Mouse (Mus musculus) lung, postnatal 0 days (tissue): ENCODE measurements around the gene Adat1. TPM values are rescaled to one million over a fixed set of nuclear protein-coding genes. Genes with fewer than 3 reads are reported as not detected.

Source experiments
- ATAC-seq: fragments of 200-750 bp; cut with Nextera tagmentation; 2 replicates; pipeline ENCODE4 v1.8.0; 2017; ENCODE audit warnings: moderate library complexity
- DNase-seq: peaks from one replicate; pipeline ENCODE4 v3.0.0-alpha.2; 2016; ENCODE audit warnings: low spot score
- H3K27ac ChIP-seq: fragments of 300-500 bp; sonication (generic); 2 replicates; pipeline ENCODE4 v1.5.1; 2014; ENCODE audit warnings: antibody characterized with exemption, mild to moderate bottlenecking, low read length, mixed read lengths
- H3K27me3 ChIP-seq: fragments of 300-500 bp; sonication (generic); replicated peaks from 2 replicates; pipeline ENCODE4 v1.6.1; 2014; ENCODE audit warnings: low read length, mixed read lengths; ENCODE audit not compliant: insufficient read depth
- H3K36me3 ChIP-seq: fragments of 300-500 bp; sonication (generic); 2 replicates; pipeline ENCODE4 v1.6.1; 2014; ENCODE audit warnings: low read length, mixed read lengths; ENCODE audit not compliant: insufficient read depth
- H3K4me1 ChIP-seq: fragments of 300-500 bp; sonication (generic); 2 replicates; pipeline ENCODE4 v1.6.1; 2014; ENCODE audit warnings: antibody characterized with exemption, low read depth, low read length, mixed read lengths; ENCODE audit not compliant: insufficient read depth
- H3K4me2 ChIP-seq: fragments of 300-500 bp; sonication (generic); replicated peaks from 2 replicates; pipeline ENCODE4 v1.6.1; 2014; ENCODE audit warnings: low read depth, mild to moderate bottlenecking, low read length, moderate library complexity, mixed read lengths
- H3K4me3 ChIP-seq: fragments of 300-500 bp; sonication (generic); 2 replicates; pipeline ENCODE4 v1.5.1; 2014; ENCODE audit warnings: low read depth, low read length
- H3K9ac ChIP-seq: fragments of 300-500 bp; sonication (generic); replicated peaks from 2 replicates; pipeline ENCODE4 v1.6.1; 2014; ENCODE audit warnings: low read depth, mild to moderate bottlenecking
- H3K9me3 ChIP-seq: fragments of 300-500 bp; sonication (generic); 2 replicates; pipeline ENCODE4 v1.6.1; 2016; ENCODE audit warnings: low read length, mixed read lengths
- CTCF ChIP-seq: IDR thresholded peaks from 2 replicates; pipeline ENCODE4 v1.5.1; 2016; ENCODE audit warnings: antibody characterized with exemption, mild to moderate bottlenecking
- EP300 ChIP-seq: IDR thresholded peaks from 2 replicates; pipeline ENCODE4 v1.6.1; 2016; ENCODE audit warnings: antibody characterized with exemption, mild to moderate bottlenecking, control low read depth
- WGBS: fragments of 180-500 bp; shearing (Covaris S2); extraction: QIAGEN DNeasy Blood & Tissue Kit; methylation state at CpG from one replicate; pipeline ENCODE4 v1.1.7; 2014; 5-methylcytosine and 5-hydroxymethylcytosine counted together
- polyA plus RNA-seq: library from polyadenylated mRNA; unstranded; fragments of >200 nt; fragmentation: Nextera tagmentation; extraction: Ambion mirVana; gene quantifications from 2 replicates; pipeline ENCODE4 v1.2.1, GENCODE M21; 2015

The Adat1 gene
- polyA plus RNA-seq, 1 experiment from 2014 or later = 2.4 TPM

GRCm38 (mm10) chr8:111932580-111933336 is 59.3 kb downstream of the Adat1 start:
- TF ChIP-seq CTCF (no peak), EP300 (no peak)
- H3K4me1 ChIP-seq = peaks cover 5% of the 10 kb centered on the region; the same call in 1 of the 2 replicates
- peak overlapping the region; percentile 95 for H3K4me2 ChIP-seq
- H3K27ac ChIP-seq = 0 out of 2 replicates have a peak overlapping the region, but pooled peaks have one; percentile 5
- H3K36me3 ChIP-seq = no peaks in the 10 kb centered on the region
- DNase-seq (peak; percentile 87), ATAC-seq (peak; percentile 78)
- H3K27me3 ChIP-seq = no peaks in the 10 kb centered on the region
- H3K4me3 ChIP-seq = peak overlapping the region; percentile 57
- WGBS = 20% methylated on average over 19 of the region's 19 CpGs
- no peaks in the 10 kb centered on the region for H3K9me3 ChIP-seq
- no peak overlapping the region for H3K9ac ChIP-seq

GRCm38 (mm10) chr8:111931721-111932120 is 60.4 kb downstream of the Adat1 start:
- DNase-seq (no peak), ATAC-seq (no peak)
- H3K36me3 ChIP-seq = no peaks in the 10 kb centered on the region
- no peak overlapping the region for H3K9ac ChIP-seq
- no peaks in the 10 kb centered on the region for H3K27me3 ChIP-seq
- TF ChIP-seq EP300 = no peak
- TF ChIP-seq CTCF = no peak
- WGBS = 73% methylated on average over 16 of the region's 16 CpGs
- H3K9me3 ChIP-seq = no peaks in the 10 kb centered on the region
- H3K4me1 ChIP-seq = peaks cover 5% of the 10 kb centered on the region; the same call in 1 of the 2 replicates
- no peak overlapping the region for H3K27ac ChIP-seq
- H3K4me2 ChIP-seq = no peak overlapping the region
- H3K4me3 ChIP-seq = no peak overlapping the region

- no peak overlapping the region for H3K9ac ChIP-seq
- no peak for ATAC-seq
- DNase-seq = no peak
- 52% methylated on average over 8 of the region's 8 CpGs for WGBS
- H3K27ac ChIP-seq = no peak overlapping the region
- no peak overlapping the region for H3K4me2 ChIP-seq
- peaks cover 5% of the 10 kb centered on the region; the same call in 1 of the 2 replicates for H3K4me1 ChIP-seq
- TF ChIP-seq EP300 (no peak), CTCF (no peak)
- no peaks in the 10 kb centered on the region for H3K27me3 ChIP-seq
- H3K9me3 ChIP-seq = no peaks in the 10 kb centered on the region
- H3K36me3 ChIP-seq = no peaks in the 10 kb centered on the region
- no peak overlapping the region for H3K4me3 ChIP-seq
Observed at GRCm38 (mm10) chr8:111929648-111930344, 62.3 kb downstream of the Adat1 start.

- no peak overlapping the region for H3K4me2 ChIP-seq
- H3K9ac ChIP-seq = no peak overlapping the region
- no peak for TF ChIP-seq EP300
- TF ChIP-seq CTCF = no peak
- WGBS = 63% methylated on average over 7 of the region's 7 CpGs
- H3K9me3 ChIP-seq = no peaks in the 10 kb centered on the region
- H3K27ac ChIP-seq = no peak overlapping the region
- DNase-seq (no peak), ATAC-seq (no peak)
- H3K4me1 ChIP-seq = no peaks in the 10 kb centered on the region
- no peaks in the 10 kb centered on the region for H3K27me3 ChIP-seq
- no peak overlapping the region for H3K4me3 ChIP-seq
- H3K36me3 ChIP-seq = no peaks in the 10 kb centered on the region
Observed at GRCm38 (mm10) chr8:111924976-111925375, 67.1 kb downstream of the Adat1 start.

GRCm38 (mm10) chr8:111923383-111923804 is 68.7 kb downstream of the Adat1 start:
- TF ChIP-seq EP300 (no peak), CTCF (peak; percentile 82)
- ATAC-seq = peak; percentile 86
- Histone ChIP-seq H3K9ac (no peak overlapping the region), H3K36me3 (no peaks in the 10 kb centered on the region), H3K4me3 (0 out of 2 replicates have a peak overlapping the region, but pooled peaks have one; percentile 15), H3K4me2 (peak overlapping the region; percentile 48), H3K27me3 (no peaks in the 10 kb centered on the region), H3K9me3 (no peaks in the 10 kb centered on the region), H3K27ac (no peak overlapping the region), H3K4me1 (no peaks in the 10 kb centered on the region)
- DNase-seq = peak; percentile 88
- WGBS = 15% methylated on average over 10 of the region's 10 CpGs

- TF ChIP-seq EP300 (no peak), CTCF (no peak)
- no peak for DNase-seq
- no peak overlapping the region for H3K27ac ChIP-seq
- H3K4me3 ChIP-seq = no peak overlapping the region
- ATAC-seq = no peak
- no peaks in the 10 kb centered on the region for H3K36me3 ChIP-seq
- H3K9me3 ChIP-seq = no peaks in the 10 kb centered on the region
- no peak overlapping the region for H3K4me2 ChIP-seq
- no peak overlapping the region for H3K9ac ChIP-seq
- 66% methylated on average over 4 of the region's 4 CpGs for WGBS
- no peaks in the 10 kb centered on the region for H3K4me1 ChIP-seq
- H3K27me3 ChIP-seq = no peaks in the 10 kb centered on the region
Observed at GRCm38 (mm10) chr8:111920971-111921370, 71.1 kb downstream of the Adat1 start.
